Mouse (Mus musculus) CH12.LX (cell line): ENCODE measurements around the gene Car10.

Experiments used
- CTCF ChIP-seq, 2 experiments: IDR thresholded peaks in 1 of 2; conservative IDR thresholded peaks in 1 of 2; 2 replicates each; pipeline ENCODE4 v1.5.1; 2011 to 2012; ENCODE audit warnings: low read depth in 2 of 2, low read length in 2 of 2, improper control_type of control experiment in 1 of 2, inconsistent platforms in 1 of 2, mild to moderate bottlenecking in 1 of 2, moderate library complexity in 1 of 2
- POLR2A ChIP-seq: IDR thresholded peaks from 2 replicates; pipeline ENCODE4 v1.6.1; 2011; ENCODE audit warnings: low read depth, mild to moderate bottlenecking, improper control_type of control experiment, low read length

DNA sequence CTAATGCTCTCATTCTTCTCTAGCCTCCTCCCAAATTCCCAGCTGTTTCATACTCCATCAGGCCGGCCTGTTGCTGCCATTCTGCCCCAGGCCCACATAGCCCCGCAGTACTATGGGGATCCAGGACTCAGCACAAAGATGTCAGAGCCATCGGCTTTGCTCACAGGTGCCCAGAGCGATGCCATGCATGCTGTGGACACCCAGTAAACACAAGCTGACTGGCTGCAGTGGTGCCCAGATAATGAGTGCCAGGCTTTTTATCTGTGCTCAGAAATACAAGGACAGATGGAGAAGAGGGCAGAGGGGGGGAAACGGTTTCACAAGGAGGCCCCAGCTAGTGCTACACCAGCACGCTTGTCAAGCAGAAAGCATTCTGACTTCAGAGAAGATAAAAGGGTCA is 417.7 kb downstream of the Car10 start:
- TF ChIP-seq CTCF (conservative IDR thresholded peaks at IDR 0.05 in 1 of 2, IDR thresholded peaks at IDR 0.05 in 1 of 2; ENCODE audit: low read depth in 2 of 2, low read length in 2 of 2): no peak
- no peak for TF ChIP-seq POLR2A
